ENCODE assay signal across 11 mouse cellular contexts in genomic region chr12:27335356-27336055, GRCm38 (mm10). TPM values are rescaled to one million over a fixed set of nuclear protein-coding genes. Genes with fewer than 3 reads are reported as not detected.
DNase-seq lines count a peak whose midpoint lies in the region; ATAC-seq and TF ChIP-seq lines count a peak whose summit lies in the region.
"Had no signal": no experiment of that assay in that cellular context is flagged by ENCODE, and none has a peak within 500 bp of the region (broad histone marks: within the 10 kb centered on the region; RNA-seq: fewer than 3 reads in every experiment).

No protein-coding gene starts in this region.

- ATAC-seq in forebrain, postnatal 0 days: 0 out of 2 replicates have a peak, but pooled peaks have one; percentile 12
- ATAC-seq in midbrain, embryonic 12.5 days (ENCODE audit: low FRiP score, low read depth): 0 out of 2 replicates have a peak, but pooled peaks have one; percentile 42
- ATAC-seq: Patski had no signal

- no peaks in the 10 kb centered on the region for H3K4me1 ChIP-seq in cerebellum, adult 2 months (ENCODE audit: control insufficient read depth, insufficient read depth, low read length)
- peaks cover 16% of the 10 kb centered on the region; the same call in 1 of the 2 replicates for H3K4me1 ChIP-seq in forebrain, postnatal 0 days (ENCODE audit: insufficient read depth)
- H3K4me1 ChIP-seq in midbrain, embryonic 12.5 days: peaks cover 19% of the 10 kb centered on the region

- WGBS in cerebellum, adult 2 months: 65% methylated on average over 11 of the region's 11 CpGs
- WGBS in forebrain, postnatal 0 days: 24% methylated on average over 11 of the region's 11 CpGs
- 57% methylated on average over 11 of the region's 11 CpGs for WGBS in midbrain, embryonic 12.5 days

- DNase-seq in cerebellum, adult 2 months: no peak
- DNase-seq in cerebellum, adult 9-10 months: no peak
- DNase-seq in embryo, embryonic 10 days (ENCODE audit: low spot score): peak; percentile 39
- peak; percentile 61 for DNase-seq in forebrain, postnatal 0 days
- no peak for DNase-seq in ovary, postnatal 36 days (ENCODE audit: low spot score)
- DNase-seq in T-cell, adult 2 months (ENCODE audit: low spot score): no peak
- DNase-seq in urinary bladder, adult 2 months (ENCODE audit: low spot score): no peak

- H3K9ac ChIP-seq in forebrain, postnatal 0 days: peak overlapping the region; percentile 99
- H3K9ac ChIP-seq in midbrain, embryonic 12.5 days (replicated peaks): peak overlapping the region; percentile 44; the same call in 1 of the 2 replicates
- H3K9ac ChIP-seq: heart, embryonic 15.5 days; lung, embryonic 15.5 days had no signal

- H3K27ac ChIP-seq in cerebellum, adult 2 months (ENCODE audit: insufficient read depth, low read length): no peak overlapping the region
- H3K27ac ChIP-seq in forebrain, postnatal 0 days (ENCODE audit: low read depth, low read length): peak overlapping the region; percentile 98
- peak overlapping the region; percentile 44 for H3K27ac ChIP-seq in midbrain, embryonic 12.5 days (replicated peaks)
- H3K27ac ChIP-seq: heart, embryonic 15.5 days; lung, embryonic 15.5 days had no signal

- no peak for TF ChIP-seq POLR2A in cerebellum, adult 2 months (IDR thresholded peaks at IDR 0.05; ENCODE audit: borderline replicate concordance, insufficient read depth, low read length)

- H3K4me2 ChIP-seq in forebrain, postnatal 0 days (ENCODE audit: low read depth): peak overlapping the region; percentile 73
- H3K4me2 ChIP-seq in midbrain, embryonic 12.5 days (replicated peaks): peak overlapping the region; percentile 74
- H3K4me2 ChIP-seq: heart, embryonic 15.5 days; lung, embryonic 15.5 days had no signal

- no peaks in the 10 kb centered on the region for H3K9me3 ChIP-seq in forebrain, postnatal 0 days (ENCODE audit: low read length)
- H3K9me3 ChIP-seq in midbrain, embryonic 12.5 days: no peaks in the 10 kb centered on the region
- H3K9me3 ChIP-seq: heart, embryonic 15.5 days; lung, embryonic 15.5 days had no signal

- H3K27me3 ChIP-seq in cerebellum, adult 2 months (ENCODE audit: control insufficient read depth, insufficient read depth, low read length): no peaks in the 10 kb centered on the region
- no peaks in the 10 kb centered on the region for H3K27me3 ChIP-seq in forebrain, postnatal 0 days (ENCODE audit: insufficient read depth, low read length)
- no peaks in the 10 kb centered on the region for H3K27me3 ChIP-seq in midbrain, embryonic 12.5 days
- H3K27me3 ChIP-seq: heart, embryonic 15.5 days; lung, embryonic 15.5 days; Patski had no signal

- no peak overlapping the region for H3K4me3 ChIP-seq in cerebellum, adult 2 months (replicated peaks; ENCODE audit: insufficient read depth, low read depth, low read length)
- peak overlapping the region; percentile 87 for H3K4me3 ChIP-seq in forebrain, postnatal 0 days (ENCODE audit: low read depth, low read length)
- peak overlapping the region; percentile 100 for H3K4me3 ChIP-seq in midbrain, embryonic 12.5 days
- H3K4me3 ChIP-seq: heart, embryonic 15.5 days; lung, embryonic 15.5 days had no signal

- TF ChIP-seq CTCF in cerebellum, adult 2 months (IDR thresholded peaks at IDR 0.05; ENCODE audit: borderline replicate concordance, insufficient read depth, low read depth, low read length): peak; percentile 30; the same call in 1 of the 2 replicates
- peak; percentile 58 for TF ChIP-seq CTCF in forebrain, postnatal 0 days (IDR thresholded peaks at IDR 0.05; ENCODE audit: low read depth)

- peaks cover 10% of the 10 kb centered on the region; the same call in 1 of the 2 replicates for H3K36me3 ChIP-seq in forebrain, postnatal 0 days (ENCODE audit: insufficient read depth)
- H3K36me3 ChIP-seq in midbrain, embryonic 12.5 days: peaks cover 35% of the 10 kb centered on the region
- H3K36me3 ChIP-seq: heart, embryonic 15.5 days; lung, embryonic 15.5 days had no signal

RNA-seq across cellular contexts. Expression of gene Sox11, which starts 6.9 kb away (rescaled TPM):
- 1.5 and 2.0 TPM in 2 replicates for polyA plus RNA-seq in cerebellum, adult 2 months (2012; rRNA removed)
- 216 and 297 TPM in 2 replicates for total RNA-seq in forebrain, postnatal 0 days (2014; rRNA removed)
- 245 and 288 TPM in 2 replicates for polyA plus RNA-seq in forebrain, postnatal 0 days (2015; fragmentation: Nextera tagmentation; extraction: Ambion mirVana)
- polyA plus RNA-seq in midbrain, embryonic 12.5 days (2016; fragmentation: Nextera tagmentation; extraction: Ambion mirVana): 596 and 650 TPM in 2 replicates
- polyA plus RNA-seq in urinary bladder, adult 2 months (2012; rRNA removed): 0.31 and 0.33 TPM in 2 replicates

Comparison
In these comparisons a context has a peak if more than half of its experiments do, and no peak if none do; other contexts are left out.
1. DNase-seq: peak in embryo, embryonic 10 days (single experiment) and forebrain, postnatal 0 days (single experiment); none in cerebellum, adult 2 months (0 of 2), cerebellum, adult 9-10 months (single experiment), ovary, postnatal 36 days (single experiment), T-cell, adult 2 months (single experiment) and urinary bladder, adult 2 months (single experiment).
2. RNA of gene Sox11, which starts 6.9 kb away (polyA plus RNA-seq): 596 to 650 TPM in midbrain, embryonic 12.5 days and 245 to 288 TPM in forebrain, postnatal 0 days; 1.5 to 2.0 TPM in cerebellum, adult 2 months and 0.31 to 0.33 TPM in urinary bladder, adult 2 months; every median in the first group is over 10 times any median in the second.